26 mouse cellular contexts compared by ENCODE assay signal in the genomic region with DNA sequence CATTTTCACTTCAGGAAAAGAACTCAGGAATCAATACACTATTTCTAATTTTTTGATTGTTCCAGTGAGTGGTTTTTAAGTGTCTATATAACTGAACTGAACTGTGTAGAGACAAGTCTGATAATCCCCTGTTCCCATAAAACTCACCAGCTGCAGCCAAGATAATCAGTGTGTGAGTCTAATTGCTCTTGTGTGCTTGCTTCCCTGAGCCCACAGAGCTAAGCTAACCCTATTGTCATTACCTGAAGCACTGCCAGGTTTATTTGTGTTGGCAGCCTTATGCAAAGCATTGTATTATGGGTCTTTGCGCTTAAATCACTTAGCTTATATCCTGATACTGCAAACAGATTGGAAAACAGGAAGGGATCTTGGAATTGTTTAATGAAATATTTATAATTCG.
DNase-seq lines count a peak whose midpoint lies in the region; ATAC-seq and TF ChIP-seq lines count a peak whose summit lies in the region.
"Had no signal": no experiment of that assay in that cellular context is flagged by ENCODE, and none has a peak within 500 bp of the region (broad histone marks: within the 10 kb centered on the region; RNA-seq: fewer than 3 reads in every experiment).

No protein-coding gene starts in this region.

- CTCF ChIA-PET in Patski (lab: Charles Lee) = interaction anchor here (1.4 kb wide), 1 partner anchor 31 kb away, joined by 3 read pairs; no protein-coding TSS in a partner anchor

- DNase-seq in midbrain, embryonic 11.5 days (ENCODE audit: low spot score, missing footprints) = no peak
- peak; percentile 19 for DNase-seq in Patski (ENCODE audit: low read depth, low spot score)
- no peak for DNase-seq in stomach, postnatal 0 days (ENCODE audit: low spot score)
- DNase-seq: adrenal gland, postnatal 25 days; cerebellum, adult 11 months; cerebellum, adult 9-11 months; gastrocnemius, postnatal 14 days; heart, adult 2 months; heart, postnatal 14 days; kidney, postnatal 25 days; lung, adult 2 months; lung, postnatal 14 days; right cerebral cortex, postnatal 4 days; thymus, adult 2 months; thymus, postnatal 4 days had no signal

- no peak overlapping the region for H3K27ac ChIP-seq in forebrain, embryonic 13.5 days
- no peak overlapping the region for H3K27ac ChIP-seq in forebrain, embryonic 12.5 days
- H3K27ac ChIP-seq in midbrain, embryonic 13.5 days = no peak overlapping the region
- H3K27ac ChIP-seq in midbrain, embryonic 11.5 days (ENCODE audit: low read depth, low read length) = no peak overlapping the region
- H3K27ac ChIP-seq in neural tube, embryonic 15.5 days (replicated peaks) = no peak overlapping the region
- H3K27ac ChIP-seq in stomach, postnatal 0 days (replicated peaks) = no peak overlapping the region
- H3K27ac ChIP-seq: heart, adult 2 months; heart, embryonic 13.5 days; hindbrain, embryonic 15.5 days; layer of hippocampus, adult 2 months; limb, embryonic 12.5 days; stomach, embryonic 15.5 days had no signal

- TF ChIP-seq EP300 in stomach, postnatal 0 days (optimal IDR thresholded peaks at IDR 0.05) = no peak

- no peak for TF ChIP-seq CTCF in Patski (IDR thresholded peaks at IDR 0.05)
- TF ChIP-seq CTCF in stomach, postnatal 0 days (IDR thresholded peaks at IDR 0.05; ENCODE audit: low read depth) = no peak

- no peak overlapping the region for H3K4me2 ChIP-seq in forebrain, embryonic 13.5 days
- H3K4me2 ChIP-seq in forebrain, embryonic 12.5 days = no peak overlapping the region
- H3K4me2 ChIP-seq in midbrain, embryonic 13.5 days (replicated peaks) = no peak overlapping the region
- H3K4me2 ChIP-seq in midbrain, embryonic 11.5 days = no peak overlapping the region
- no peak overlapping the region for H3K4me2 ChIP-seq in neural tube, embryonic 15.5 days
- H3K4me2 ChIP-seq in stomach, postnatal 0 days (replicated peaks; ENCODE audit: low read depth) = no peak overlapping the region
- H3K4me2 ChIP-seq: heart, embryonic 13.5 days; hindbrain, embryonic 15.5 days; limb, embryonic 12.5 days; liver, embryonic 11.5 days; stomach, embryonic 15.5 days had no signal

- no peaks in the 10 kb centered on the region for H3K27me3 ChIP-seq in forebrain, embryonic 13.5 days
- no peaks in the 10 kb centered on the region for H3K27me3 ChIP-seq in forebrain, embryonic 12.5 days
- no peaks in the 10 kb centered on the region for H3K27me3 ChIP-seq in midbrain, embryonic 13.5 days
- H3K27me3 ChIP-seq in midbrain, embryonic 11.5 days (ENCODE audit: control insufficient read depth, insufficient read depth, low read length) = no peaks in the 10 kb centered on the region
- H3K27me3 ChIP-seq in Patski = no peaks in the 10 kb centered on the region
- H3K27me3 ChIP-seq in neural tube, embryonic 15.5 days (replicated peaks) = no peaks in the 10 kb centered on the region
- no peaks in the 10 kb centered on the region for H3K27me3 ChIP-seq in stomach, postnatal 0 days (ENCODE audit: control insufficient read depth, insufficient read depth, low read length)
- H3K27me3 ChIP-seq: heart, embryonic 13.5 days; hindbrain, embryonic 15.5 days; limb, embryonic 12.5 days; stomach, embryonic 15.5 days had no signal

- no peak overlapping the region for H3K4me3 ChIP-seq in forebrain, embryonic 13.5 days
- H3K4me3 ChIP-seq in forebrain, embryonic 12.5 days (replicated peaks) = no peak overlapping the region
- no peak overlapping the region for H3K4me3 ChIP-seq in midbrain, embryonic 13.5 days (replicated peaks)
- H3K4me3 ChIP-seq in midbrain, embryonic 11.5 days (ENCODE audit: low read depth, low read length) = no peak overlapping the region
- H3K4me3 ChIP-seq in neural tube, embryonic 15.5 days (replicated peaks) = no peak overlapping the region
- no peak overlapping the region for H3K4me3 ChIP-seq in stomach, postnatal 0 days (ENCODE audit: low read depth, low read length)
- H3K4me3 ChIP-seq: heart, adult 2 months; heart, embryonic 13.5 days; hindbrain, embryonic 15.5 days; layer of hippocampus, adult 2 months; limb, embryonic 12.5 days; stomach, embryonic 15.5 days had no signal

- H3K9me3 ChIP-seq in forebrain, embryonic 13.5 days (replicated peaks) = no peaks in the 10 kb centered on the region
- no peaks in the 10 kb centered on the region for H3K9me3 ChIP-seq in forebrain, embryonic 12.5 days
- no peaks in the 10 kb centered on the region for H3K9me3 ChIP-seq in midbrain, embryonic 13.5 days
- no peaks in the 10 kb centered on the region for H3K9me3 ChIP-seq in midbrain, embryonic 11.5 days (ENCODE audit: control insufficient read depth, low read length)
- H3K9me3 ChIP-seq in neural tube, embryonic 15.5 days (replicated peaks) = no peaks in the 10 kb centered on the region
- no peaks in the 10 kb centered on the region for H3K9me3 ChIP-seq in stomach, postnatal 0 days (ENCODE audit: control insufficient read depth, low read length)
- H3K9me3 ChIP-seq: heart, embryonic 13.5 days; hindbrain, embryonic 15.5 days; limb, embryonic 12.5 days; stomach, embryonic 15.5 days had no signal

- no peaks in the 10 kb centered on the region for H3K36me3 ChIP-seq in forebrain, embryonic 13.5 days (ENCODE audit: poor library complexity, severe bottlenecking)
- H3K36me3 ChIP-seq in forebrain, embryonic 12.5 days (replicated peaks) = no peaks in the 10 kb centered on the region
- H3K36me3 ChIP-seq in midbrain, embryonic 13.5 days = no peaks in the 10 kb centered on the region
- H3K36me3 ChIP-seq in midbrain, embryonic 11.5 days (ENCODE audit: control insufficient read depth, insufficient read depth, low read length) = no peaks in the 10 kb centered on the region
- no peaks in the 10 kb centered on the region for H3K36me3 ChIP-seq in neural tube, embryonic 15.5 days
- H3K36me3 ChIP-seq in stomach, postnatal 0 days (ENCODE audit: control insufficient read depth, insufficient read depth, low read length) = no peaks in the 10 kb centered on the region
- H3K36me3 ChIP-seq: heart, embryonic 13.5 days; hindbrain, embryonic 15.5 days; limb, embryonic 12.5 days; stomach, embryonic 15.5 days had no signal

- H3K4me1 ChIP-seq in forebrain, embryonic 13.5 days = peaks cover 6% of the 10 kb centered on the region; the same call in 1 of the 2 replicates
- H3K4me1 ChIP-seq in forebrain, embryonic 12.5 days = no peaks in the 10 kb centered on the region
- H3K4me1 ChIP-seq in midbrain, embryonic 13.5 days (replicated peaks) = no peaks in the 10 kb centered on the region
- no peaks in the 10 kb centered on the region for H3K4me1 ChIP-seq in midbrain, embryonic 11.5 days (ENCODE audit: control insufficient read depth, insufficient read depth, low read length)
- no peaks in the 10 kb centered on the region for H3K4me1 ChIP-seq in neural tube, embryonic 15.5 days
- no peaks in the 10 kb centered on the region for H3K4me1 ChIP-seq in stomach, postnatal 0 days (replicated peaks; ENCODE audit: control insufficient read depth, insufficient read depth)
- H3K4me1 ChIP-seq: heart, embryonic 13.5 days; hindbrain, embryonic 15.5 days; stomach, embryonic 15.5 days had no signal

- 51% methylated on average over 2 of the region's 2 CpGs for WGBS in forebrain, embryonic 13.5 days
- 53% methylated on average over 2 of the region's 2 CpGs for WGBS in forebrain, embryonic 12.5 days
- 55% methylated on average over 2 of the region's 2 CpGs for WGBS in midbrain, embryonic 13.5 days
- 66% methylated on average over 2 of the region's 2 CpGs for WGBS in midbrain, embryonic 11.5 days
- WGBS in neural tube, embryonic 15.5 days = 54% methylated on average over 2 of the region's 2 CpGs
- 61% methylated on average over 2 of the region's 2 CpGs for WGBS in stomach, postnatal 0 days

- H3K9ac ChIP-seq in forebrain, embryonic 13.5 days = no peak overlapping the region
- no peak overlapping the region for H3K9ac ChIP-seq in forebrain, embryonic 12.5 days
- H3K9ac ChIP-seq in midbrain, embryonic 13.5 days (replicated peaks) = no peak overlapping the region
- H3K9ac ChIP-seq in midbrain, embryonic 11.5 days (ENCODE audit: low read length) = no peak overlapping the region
- H3K9ac ChIP-seq in neural tube, embryonic 15.5 days (replicated peaks) = no peak overlapping the region
- no peak overlapping the region for H3K9ac ChIP-seq in stomach, postnatal 0 days (ENCODE audit: low read length)
- H3K9ac ChIP-seq: heart, embryonic 13.5 days; hindbrain, embryonic 15.5 days; limb, embryonic 12.5 days; stomach, embryonic 15.5 days had no signal

- in situ Hi-C loops in Patski (cut with MboI; ENCODE audit: low pct_unique_long_range_greater_than_20kb) = no loop called here

- 0 out of 2 replicates have a peak, but pooled peaks have one; percentile 38 for ATAC-seq in forebrain, embryonic 13.5 days
- no peak for ATAC-seq in forebrain, embryonic 12.5 days (ENCODE audit: low FRiP score)
- ATAC-seq in midbrain, embryonic 13.5 days = 0 out of 2 replicates have a peak, but pooled peaks have one; percentile 45
- no peak for ATAC-seq in midbrain, embryonic 11.5 days (ENCODE audit: low FRiP score)
- no peak for ATAC-seq in Patski
- peak; percentile 53; the same call in 1 of the 2 replicates for ATAC-seq in neural tube, embryonic 15.5 days (ENCODE audit: low FRiP score)
- no peak for ATAC-seq in stomach, postnatal 0 days (ENCODE audit: low FRiP score, low TSS enrichment)
- ATAC-seq: intestine, postnatal 0 days had no signal

- POLR2A ChIA-PET in Patski (lab: Charles Lee) = no interaction called here

Comparison
In these comparisons a context has a peak if more than half of its experiments do, and no peak if none do; other contexts are left out.
1. ATAC-seq: peak in forebrain, embryonic 13.5 days (single experiment), midbrain, embryonic 13.5 days (single experiment) and neural tube, embryonic 15.5 days (single experiment); none in forebrain, embryonic 12.5 days (single experiment), midbrain, embryonic 11.5 days (single experiment), Patski (single experiment) and stomach, postnatal 0 days (single experiment).